8 mouse cellular contexts compared by ENCODE assay signal in the genomic region with DNA sequence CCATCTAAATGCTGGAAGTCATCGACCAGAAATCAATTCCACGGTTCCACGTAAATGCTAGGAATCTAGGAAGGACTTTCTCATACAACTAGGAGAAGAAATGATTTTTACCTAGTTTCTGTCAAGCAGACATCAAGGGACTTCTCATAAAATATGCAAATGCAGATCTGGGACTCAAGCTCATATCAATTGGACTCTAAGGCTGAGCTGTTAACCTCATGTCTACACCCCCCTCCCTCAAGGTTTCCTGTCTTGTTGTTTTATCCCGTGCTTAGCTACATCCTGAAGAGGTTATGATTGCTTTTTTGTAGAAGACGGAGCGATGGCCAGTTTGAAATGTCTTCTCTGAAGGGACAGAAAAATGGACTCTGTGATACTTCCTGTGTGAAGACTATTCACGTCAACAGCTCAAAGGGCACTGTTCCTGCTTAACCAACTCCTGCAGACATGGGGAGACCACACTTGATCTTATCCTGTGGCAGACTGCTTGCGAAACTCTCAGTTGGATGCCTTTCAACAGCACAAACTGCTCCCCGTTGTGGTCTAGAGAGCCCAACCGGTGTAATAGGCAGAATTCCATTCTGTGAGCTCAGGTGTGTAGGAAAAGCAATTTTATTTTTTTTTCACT.
A peak's percentile ranks its signal among the peaks of the same experiment; 100 is the strongest.
DNase-seq lines count a peak whose midpoint lies in the region.

No protein-coding gene starts in this region.

- peak; percentile 88 for DNase-seq in heart, adult 11 months
- DNase-seq in heart, adult 8-10 months (ENCODE audit: low spot score), result no peak
- peak; percentile 5 for DNase-seq in urinary bladder, postnatal 25 days (ENCODE audit: low spot score)
- DNase-seq in urinary bladder, postnatal 4 days (ENCODE audit: low spot score in 2 of 2), result no peak
- peak; percentile 55 for DNase-seq in lung, postnatal 25 days (ENCODE audit: low spot score)
- no peak for DNase-seq in left cerebral cortex, adult 8-10 months (ENCODE audit: low spot score in 2 of 2)
- DNase-seq in cerebellum, adult 11-12 months, result no peak
- DNase-seq in right cerebral cortex, adult 18-20 months, result no peak

Comparison
In these comparisons a context has a peak if more than half of its experiments do, and no peak if none do; other contexts are left out.
1. DNase-seq: peak in heart, adult 11 months (single experiment), urinary bladder, postnatal 25 days (single experiment) and lung, postnatal 25 days (single experiment); none in heart, adult 8-10 months (single experiment), urinary bladder, postnatal 4 days (0 of 2), left cerebral cortex, adult 8-10 months (0 of 2), cerebellum, adult 11-12 months (single experiment) and right cerebral cortex, adult 18-20 months (single experiment).